Comparison of ENCODE assay signal across 1 mouse cellular context in genomic region chr2:26636325-26636635, GRCm38 (mm10).
TF ChIP-seq lines count a peak whose summit lies in the region.

No protein-coding gene starts in this region.

TF ChIP-seq in ES-E14, 5 proteins besides CTCF, POLR2A, EP300 and RAD21 (continued from another document):
- no peak for TF ChIP-seq ZNF384 (IDR thresholded peaks at IDR 0.05; ENCODE audit: low read depth, low read length)
- TF ChIP-seq HCFC1 (IDR thresholded peaks at IDR 0.05; ENCODE audit: borderline replicate concordance, insufficient read depth, low read length), result no peak
